Mouse (Mus musculus) stomach, embryonic 15.5 days (tissue): ENCODE measurements around the gene Cpeb3. TPM values are rescaled to one million over a fixed set of nuclear protein-coding genes. Genes with fewer than 3 reads are reported as not detected.

Source experiments
- ATAC-seq: fragments of 200-750 bp; cut with Nextera tagmentation; 2 replicates; pipeline ENCODE4 v1.8.0; 2017; ENCODE audit warnings: low read depth, moderate number of reproducible peaks, moderate TSS enrichment; ENCODE audit not compliant: insufficient read depth, low FRiP score
- H3K27ac ChIP-seq: fragments of 300-500 bp; sonication (generic); 2 replicates; pipeline ENCODE4 v1.5.1; 2015; ENCODE audit warnings: mild to moderate bottlenecking, inconsistent platforms
- H3K27me3 ChIP-seq: fragments of 300-500 bp; sonication (generic); replicated peaks from 2 replicates; pipeline ENCODE4 v1.6.1; 2015; ENCODE audit warnings: inconsistent platforms
- H3K36me3 ChIP-seq: fragments of 300-500 bp; sonication (generic); 2 replicates; pipeline ENCODE4 v1.6.1; 2015; ENCODE audit warnings: inconsistent platforms
- H3K4me1 ChIP-seq: fragments of 300-500 bp; sonication (generic); 2 replicates; pipeline ENCODE4 v1.6.1; 2015; ENCODE audit warnings: inconsistent platforms
- H3K4me2 ChIP-seq: fragments of 300-500 bp; sonication (generic); 2 replicates; pipeline ENCODE4 v1.6.1; 2015; ENCODE audit warnings: mild to moderate bottlenecking, inconsistent platforms
- H3K4me3 ChIP-seq: fragments of 300-500 bp; sonication (generic); replicated peaks from 2 replicates; pipeline ENCODE4 v1.5.1; 2015; ENCODE audit warnings: inconsistent platforms
- H3K9ac ChIP-seq: fragments of 300-500 bp; sonication (generic); 2 replicates; pipeline ENCODE4 v1.6.1; 2015; ENCODE audit warnings: inconsistent platforms
- H3K9me3 ChIP-seq: fragments of 300-500 bp; sonication (generic); 2 replicates; pipeline ENCODE4 v1.6.1; 2016; ENCODE audit warnings: inconsistent platforms
- WGBS: fragments of 180-500 bp; shearing (Covaris S2); methylation state at CpG from one replicate; pipeline ENCODE4 v1.1.7; 2015; 5-methylcytosine and 5-hydroxymethylcytosine counted together
- polyA plus RNA-seq: library from polyadenylated mRNA; unstranded; fragments of >200 nt; fragmentation: Nextera tagmentation; extraction: Ambion mirVana; gene quantifications from 2 replicates; pipeline ENCODE4 v1.2.1, GENCODE M21; 2015

Cpeb3 gene
- 1.3 and 1.7 TPM in 2 replicates for polyA plus RNA-seq

DNA sequence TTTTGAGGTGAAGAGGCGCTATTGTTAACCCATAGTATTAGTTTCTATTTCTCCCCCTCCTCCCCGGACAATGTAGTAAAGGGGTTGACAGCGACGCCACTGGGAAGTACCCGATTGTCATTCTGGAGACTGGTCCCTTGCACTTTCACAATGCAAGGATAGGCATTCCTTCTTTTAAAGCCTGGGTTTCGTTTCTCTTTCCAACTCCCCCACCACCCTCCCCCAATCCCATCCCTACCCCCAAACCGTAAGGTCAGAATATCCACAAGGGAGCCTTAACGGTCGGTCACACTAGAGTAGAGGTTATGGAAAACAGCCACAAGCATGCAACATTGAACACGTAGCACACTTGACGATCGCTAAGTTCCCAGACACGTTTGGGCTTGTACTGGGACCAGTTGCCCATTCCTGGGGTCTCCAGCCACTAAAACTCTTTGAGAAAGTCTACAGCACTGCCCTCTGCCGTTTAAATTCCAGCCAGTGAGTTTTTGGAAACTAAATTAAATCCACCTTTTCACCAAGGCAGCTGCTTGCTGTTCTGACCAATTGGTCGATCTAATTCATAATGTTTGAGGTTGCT, at the start of gene Cpeb3:
TSS of gene Cpeb3 (minus strand) at position 426 of the 580 bp plus-strand sequence.
- Histone ChIP-seq H3K27me3 (no peaks in the 10 kb centered on the region), H3K4me1 (peaks cover 15% of the 10 kb centered on the region; the same call in 1 of the 2 replicates), H3K4me2 (peak within 1 kb of the TSS; percentile 96), H3K9ac (peak within 1 kb of the TSS; percentile 94), H3K4me3 (peak within 1 kb of the TSS; percentile 92), H3K36me3 (peaks cover 9% of the 10 kb centered on the region; the same call in 1 of the 2 replicates), H3K9me3 (no peaks in the 10 kb centered on the region), H3K27ac (peak within 1 kb of the TSS; percentile 90)
- under 1% methylated on average over 15 of the region's 15 CpGs for WGBS
- no peak for ATAC-seq

GRCm38 (mm10) chr19:37255321-37255720, 46.9 kb upstream of the Cpeb3 start:
- Histone ChIP-seq H3K9me3 (no peaks in the 10 kb centered on the region), H3K4me3 (no peak overlapping the region), H3K9ac (no peak overlapping the region), H3K27me3 (no peaks in the 10 kb centered on the region), H3K4me1 (no peaks in the 10 kb centered on the region), H3K27ac (no peak overlapping the region), H3K4me2 (no peak overlapping the region), H3K36me3 (no peaks in the 10 kb centered on the region)
- 87% methylated on average over 9 of the region's 9 CpGs for WGBS
- ATAC-seq, result no peak

DNA sequence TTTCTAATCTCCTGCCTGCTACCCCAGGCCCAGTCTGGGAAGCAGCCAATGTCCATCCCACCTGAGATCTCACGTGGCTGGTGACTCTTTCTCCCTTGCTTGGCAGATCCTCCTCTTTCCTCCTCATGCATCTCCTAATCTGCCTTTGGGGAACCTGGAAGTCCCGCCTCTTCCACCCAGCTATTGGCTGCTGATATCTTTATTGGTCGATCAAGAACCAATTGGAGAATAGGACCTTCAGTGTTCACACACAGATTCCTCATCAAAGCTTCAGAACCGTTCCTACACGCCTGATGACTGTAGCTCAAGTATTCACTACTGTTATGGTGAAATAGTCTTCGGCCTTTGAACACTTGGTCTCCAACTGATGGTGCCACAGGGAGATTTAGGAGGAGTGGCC, 43.7 kb upstream of the Cpeb3 start:
- Histone ChIP-seq H3K27ac (no peak overlapping the region), H3K4me3 (no peak overlapping the region), H3K4me2 (no peak overlapping the region), H3K9me3 (no peaks in the 10 kb centered on the region), H3K4me1 (no peaks in the 10 kb centered on the region), H3K36me3 (no peaks in the 10 kb centered on the region), H3K9ac (no peak overlapping the region), H3K27me3 (no peaks in the 10 kb centered on the region)
- no peak for ATAC-seq
- 65% methylated on average over 6 of the region's 6 CpGs for WGBS

DNA sequence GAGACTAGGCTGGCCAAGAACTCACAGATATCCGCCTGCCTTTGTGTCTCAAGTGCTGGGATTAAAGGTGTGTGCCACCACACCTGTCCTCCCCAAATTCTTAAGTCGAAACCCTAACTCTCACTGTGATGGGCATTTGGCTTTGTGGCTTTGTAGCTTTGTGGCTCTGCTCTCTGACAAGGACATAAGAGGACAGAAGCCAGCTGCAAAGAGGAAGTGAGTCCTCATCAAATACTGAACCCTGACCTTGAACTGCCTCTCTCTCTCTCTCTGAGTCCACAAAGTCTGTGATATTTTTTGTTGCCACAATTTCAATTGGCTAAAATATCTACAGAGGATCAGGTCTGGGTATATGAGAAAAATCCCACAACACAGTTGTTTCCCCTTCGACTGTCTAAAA, 39.8 kb upstream of the Cpeb3 start:
- Histone ChIP-seq H3K4me1 (no peaks in the 10 kb centered on the region), H3K9ac (no peak overlapping the region), H3K27ac (no peak overlapping the region), H3K4me2 (no peak overlapping the region), H3K36me3 (no peaks in the 10 kb centered on the region), H3K27me3 (no peaks in the 10 kb centered on the region), H3K4me3 (no peak overlapping the region), H3K9me3 (no peaks in the 10 kb centered on the region)
- ATAC-seq, result no peak
- 77% methylated on average over 3 of the region's 3 CpGs for WGBS

DNA sequence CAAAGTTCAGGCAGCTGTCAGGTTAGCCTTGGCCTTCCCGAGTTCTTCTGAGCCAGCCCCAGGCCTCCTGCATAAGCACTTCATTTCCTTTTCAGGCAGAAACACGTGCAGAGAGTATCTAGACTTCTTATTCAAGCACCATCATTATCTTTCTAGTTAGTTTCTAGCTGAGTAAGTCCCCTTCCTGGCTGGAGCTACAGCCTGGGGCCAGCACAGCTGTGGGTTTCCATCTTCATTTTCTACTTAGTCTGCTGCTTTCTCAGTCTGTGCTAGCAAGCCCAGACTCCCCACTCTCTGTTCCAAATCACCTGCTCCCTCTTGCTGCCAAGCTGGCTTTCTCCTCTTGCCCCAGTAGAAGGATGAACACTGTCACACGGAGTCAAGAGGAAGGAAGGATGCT, 38.5 kb upstream of the Cpeb3 start:
- no peak for ATAC-seq
- WGBS, result 24% methylated on average over 3 of the region's 3 CpGs
- H3K9ac ChIP-seq, result no peak overlapping the region
- no peaks in the 10 kb centered on the region for H3K9me3 ChIP-seq
- H3K27me3 ChIP-seq, result no peaks in the 10 kb centered on the region
- H3K4me1 ChIP-seq, result no peaks in the 10 kb centered on the region
- no peak overlapping the region for H3K27ac ChIP-seq
- no peaks in the 10 kb centered on the region for H3K36me3 ChIP-seq
- H3K4me2 ChIP-seq, result no peak overlapping the region
- H3K4me3 ChIP-seq, result no peak overlapping the region

DNA sequence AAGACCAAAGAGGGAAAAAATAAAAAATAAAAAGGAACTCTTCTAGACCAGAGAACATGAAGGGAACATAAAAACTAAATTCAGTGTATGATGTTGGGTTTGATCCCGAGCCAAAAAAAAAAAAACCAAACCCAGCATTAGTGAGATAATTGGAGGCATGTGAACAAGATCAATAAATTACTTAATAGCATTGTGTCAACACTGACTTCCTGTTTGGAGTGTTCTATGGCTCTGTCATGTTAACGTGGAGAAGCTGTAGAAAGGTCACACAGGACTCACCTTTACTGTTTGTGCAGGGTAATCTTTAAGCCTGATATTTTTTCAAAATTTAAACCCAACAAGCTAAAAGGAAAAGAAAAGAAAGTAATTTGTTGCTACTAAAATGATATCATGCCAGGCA, 34.3 kb upstream of the Cpeb3 start:
- WGBS, result 23% methylated on average over 2 of the region's 2 CpGs
- Histone ChIP-seq H3K4me1 (no peaks in the 10 kb centered on the region), H3K4me2 (no peak overlapping the region), H3K9ac (no peak overlapping the region), H3K4me3 (no peak overlapping the region), H3K9me3 (no peaks in the 10 kb centered on the region), H3K27ac (no peak overlapping the region), H3K36me3 (no peaks in the 10 kb centered on the region), H3K27me3 (no peaks in the 10 kb centered on the region)
- ATAC-seq, result no peak

- no peaks in the 10 kb centered on the region for H3K36me3 ChIP-seq
- no peaks in the 10 kb centered on the region for H3K9me3 ChIP-seq
- no peak overlapping the region for H3K4me3 ChIP-seq
- no peaks in the 10 kb centered on the region for H3K4me1 ChIP-seq
- no peak for ATAC-seq
- H3K4me2 ChIP-seq, result no peak overlapping the region
- H3K27me3 ChIP-seq, result no peaks in the 10 kb centered on the region
- H3K27ac ChIP-seq, result no peak overlapping the region
- WGBS, result 72% methylated on average over 5 of the region's 5 CpGs
- H3K9ac ChIP-seq, result no peak overlapping the region
Measured at GRCm38 (mm10) chr19:37241201-37241600, 32.8 kb upstream of the Cpeb3 start.

- 19% methylated on average over 4 of the region's 4 CpGs for WGBS
- H3K4me3 ChIP-seq, result no peak overlapping the region
- ATAC-seq, result no peak
Measured at GRCm38 (mm10) chr19:37239096-37239495, 30.7 kb upstream of the Cpeb3 start.

DNA sequence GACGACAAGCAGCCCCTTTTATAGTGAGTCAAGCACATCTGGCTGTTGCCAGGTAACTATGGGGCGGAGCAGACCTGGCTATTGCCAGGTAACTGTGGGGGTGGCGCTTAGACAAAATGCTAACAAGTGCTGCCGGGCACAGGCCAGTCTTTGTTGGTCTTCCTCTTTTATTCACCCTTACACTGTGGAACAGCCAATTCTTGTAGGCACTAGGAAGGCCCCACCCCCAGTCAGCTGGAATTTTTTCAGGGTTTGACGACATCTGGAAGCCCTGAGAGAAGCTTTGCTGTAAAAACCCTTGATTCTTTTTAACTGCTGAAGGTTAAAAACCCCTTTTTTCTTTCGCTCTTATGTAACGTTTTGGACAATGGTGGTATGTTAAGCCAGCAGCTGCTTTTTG, 30.2 kb upstream of the Cpeb3 start:
- no peaks in the 10 kb centered on the region for H3K9me3 ChIP-seq
- WGBS, result 19% methylated on average over 7 of the region's 7 CpGs
- H3K27me3 ChIP-seq, result peaks cover 15% of the 10 kb centered on the region
- H3K4me2 ChIP-seq, result no peak overlapping the region
- no peak for ATAC-seq
- peaks cover 7% of the 10 kb centered on the region; the same call in 1 of the 2 replicates for H3K4me1 ChIP-seq
- H3K36me3 ChIP-seq, result no peaks in the 10 kb centered on the region
- H3K4me3 ChIP-seq, result no peak overlapping the region
- H3K9ac ChIP-seq, result no peak overlapping the region
- no peak overlapping the region for H3K27ac ChIP-seq

More at GRCm38 (mm10) chr19:37239096-37239495, 30.7 kb upstream of the Cpeb3 start:
- Histone ChIP-seq H3K9ac (no peak overlapping the region), H3K27me3 (peaks cover 10% of the 10 kb centered on the region), H3K4me1 (0 out of 2 replicates have a peak, but pooled peaks cover 2% of the 10 kb centered on the region), H3K4me2 (no peak overlapping the region), H3K36me3 (no peaks in the 10 kb centered on the region), H3K9me3 (no peaks in the 10 kb centered on the region), H3K27ac (no peak overlapping the region)

DNA sequence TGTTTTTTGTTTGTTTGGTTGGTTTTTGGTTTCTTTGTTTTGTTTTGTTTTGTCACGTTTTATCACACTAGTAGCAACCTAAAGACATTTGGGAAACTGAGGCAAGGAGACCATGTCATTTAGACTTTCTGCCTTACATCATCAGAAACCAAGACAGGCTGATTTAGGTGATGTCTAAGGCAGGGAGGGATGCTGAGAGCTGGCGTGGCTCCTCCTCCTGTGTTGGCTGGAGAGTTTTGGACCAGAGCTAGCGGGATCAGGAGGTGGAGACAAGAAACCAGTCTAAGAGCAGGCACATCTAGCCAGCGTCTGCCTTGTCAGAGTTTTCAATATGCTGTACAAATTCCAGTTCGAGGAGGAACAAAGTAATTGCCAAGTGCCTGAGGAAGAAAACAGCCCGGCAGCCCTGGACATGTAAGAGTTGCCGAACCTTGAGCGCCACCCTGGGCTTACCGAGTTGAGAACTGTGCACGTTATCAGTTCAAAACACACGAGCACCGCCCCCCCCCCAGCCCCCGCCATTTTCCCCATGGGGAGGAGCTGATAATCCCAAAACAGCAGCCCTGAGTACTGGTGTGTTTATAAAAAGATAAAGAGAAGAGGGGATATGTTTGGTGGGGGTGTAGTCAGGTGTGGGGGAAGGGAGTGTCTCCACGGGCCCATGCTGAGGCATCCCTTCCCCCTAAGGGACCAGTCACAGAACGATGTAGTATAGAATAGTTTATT, 29.5 kb upstream of the Cpeb3 start:
- Histone ChIP-seq H3K9ac (no peak overlapping the region), H3K4me1 (peaks cover 9% of the 10 kb centered on the region; the same call in 1 of the 2 replicates), H3K36me3 (no peaks in the 10 kb centered on the region), H3K27me3 (peaks cover 17% of the 10 kb centered on the region), H3K4me2 (peak overlapping the region; percentile 8; the same call in 1 of the 2 replicates), H3K9me3 (no peaks in the 10 kb centered on the region), H3K27ac (no peak overlapping the region), H3K4me3 (no peak overlapping the region)
- WGBS, result 10% methylated on average over 15 of the region's 15 CpGs
- ATAC-seq, result peak; percentile 90

- Histone ChIP-seq H3K27ac (no peak overlapping the region), H3K4me2 (no peak overlapping the region), H3K4me3 (no peak overlapping the region), H3K27me3 (peaks cover 17% of the 10 kb centered on the region), H3K9me3 (no peaks in the 10 kb centered on the region), H3K9ac (no peak overlapping the region), H3K36me3 (no peaks in the 10 kb centered on the region), H3K4me1 (peaks cover 9% of the 10 kb centered on the region; the same call in 1 of the 2 replicates)
- peak; percentile 48; the same call in 1 of the 2 replicates for ATAC-seq
- 53% methylated on average over 5 of the region's 5 CpGs for WGBS
Measured at GRCm38 (mm10) chr19:37237306-37237705, 28.9 kb upstream of the Cpeb3 start.

DNA sequence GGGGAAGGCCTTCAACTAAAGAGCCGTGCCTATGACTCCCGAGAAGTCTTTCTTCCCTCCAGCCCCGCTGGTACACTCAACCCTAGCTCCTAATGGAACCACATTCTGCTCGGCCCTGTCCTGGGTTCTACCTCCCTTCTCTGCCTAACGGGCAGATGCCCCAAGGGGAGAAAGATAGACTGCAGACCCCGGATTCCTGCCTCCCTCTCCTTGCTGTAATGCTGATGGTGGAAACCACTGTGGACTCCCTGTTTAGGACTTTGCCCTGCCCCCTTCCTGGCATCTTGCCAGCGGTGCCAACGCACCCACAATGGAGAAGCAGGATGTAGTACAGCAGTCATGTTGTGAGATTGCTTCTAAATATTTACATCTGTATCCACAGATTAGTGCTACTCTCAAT, 27.4 kb upstream of the Cpeb3 start:
- no peak overlapping the region for H3K27ac ChIP-seq
- ATAC-seq, result no peak
- no peak overlapping the region for H3K4me3 ChIP-seq
- no peak overlapping the region for H3K9ac ChIP-seq
- no peaks in the 10 kb centered on the region for H3K36me3 ChIP-seq
- WGBS, result 54% methylated on average over 8 of the region's 8 CpGs
- no peaks in the 10 kb centered on the region for H3K9me3 ChIP-seq
- H3K4me2 ChIP-seq, result no peak overlapping the region
- peaks cover 9% of the 10 kb centered on the region; the same call in 1 of the 2 replicates for H3K4me1 ChIP-seq
- H3K27me3 ChIP-seq, result peaks cover 17% of the 10 kb centered on the region
